Mouse (Mus musculus): ENCODE measurements around the gene D930007J09Rik.

Gene D930007J09Rik

DNA sequence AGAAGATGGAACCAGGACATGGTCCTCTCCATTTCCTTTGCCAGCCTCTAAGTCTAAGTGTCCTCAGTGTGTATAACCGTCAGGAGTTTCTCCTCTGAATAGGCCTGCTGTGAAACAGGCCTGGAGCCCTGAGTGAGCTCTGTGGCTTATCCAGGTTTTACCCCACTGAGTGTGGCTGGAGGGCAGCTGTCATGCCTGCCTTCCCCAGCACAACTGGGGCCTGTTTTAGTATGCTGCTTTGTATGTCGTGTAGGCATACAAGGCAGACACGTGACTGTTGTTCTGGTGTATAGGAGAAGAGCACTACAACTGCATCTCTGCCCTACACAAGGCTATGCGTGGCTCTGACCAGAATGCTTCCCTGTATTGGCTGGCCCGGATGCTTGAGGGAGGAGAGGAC lies 17.3 kb upstream of the D930007J09Rik start:
- DNase-seq (ENCODE audit: low spot score), result no peak

DNA sequence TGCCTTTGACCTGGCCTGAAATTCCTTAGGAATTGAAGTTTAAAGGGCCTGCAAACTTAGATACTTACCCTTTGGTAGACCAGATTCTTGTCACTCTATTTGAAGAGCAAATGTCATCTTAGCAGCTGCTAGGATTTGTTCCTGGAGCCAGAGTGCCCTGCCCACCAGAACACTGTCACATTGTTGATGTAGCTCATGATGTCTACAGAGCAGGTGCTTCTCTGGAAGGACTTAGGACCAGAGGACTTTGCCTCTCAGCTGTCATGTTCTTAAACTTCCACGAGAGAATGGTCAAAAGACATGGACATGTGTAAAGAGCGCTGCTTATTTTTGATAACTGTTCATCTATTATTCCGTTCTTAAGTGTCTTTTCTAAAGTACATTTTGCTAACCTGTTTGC lies 16.6 kb upstream of the D930007J09Rik start:
- DNase-seq (ENCODE audit: low spot score), result no peak

DNA sequence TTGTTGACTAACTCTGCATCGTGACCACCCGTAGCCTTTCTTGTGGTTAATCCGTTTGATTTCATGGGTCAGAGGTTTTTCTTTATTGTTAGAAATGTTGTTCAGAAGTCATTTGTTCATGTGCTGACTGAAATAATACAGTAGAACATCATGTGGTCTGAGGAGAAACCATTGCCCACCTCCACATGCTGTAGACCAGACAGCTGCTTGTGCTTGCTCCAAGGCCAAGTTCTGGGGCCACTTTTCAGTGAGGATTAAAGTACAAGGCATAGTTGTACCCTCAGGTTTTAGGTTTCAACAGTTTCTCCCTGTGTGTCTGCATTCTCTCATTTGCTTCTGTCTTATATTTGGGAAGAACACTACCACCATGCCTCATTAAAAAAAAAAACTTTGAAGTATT lies 5.0 kb upstream of the D930007J09Rik start:
- no peak for DNase-seq (ENCODE audit: low spot score)

DNA sequence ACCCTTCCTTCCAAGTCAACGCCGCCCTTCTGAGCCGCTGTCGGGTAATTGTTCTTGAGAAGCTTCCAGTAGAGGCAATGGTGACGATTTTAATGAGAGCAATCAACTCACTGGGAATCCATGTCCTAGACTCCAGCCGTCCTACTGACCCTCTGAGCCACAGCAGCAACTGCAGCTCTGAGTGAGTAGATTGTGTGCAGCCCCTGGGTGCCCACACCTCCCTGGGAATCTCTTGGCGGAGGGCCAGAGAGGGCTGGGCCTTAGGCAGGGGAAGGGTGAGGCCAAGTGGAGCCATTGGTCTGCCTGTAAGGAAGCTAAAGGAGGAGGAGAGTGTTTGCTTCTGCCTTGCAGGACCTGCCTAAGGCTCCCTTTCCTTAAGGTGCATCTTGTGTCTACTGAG lies 4.2 kb upstream of the D930007J09Rik start:
- DNase-seq (ENCODE audit: low spot score), result no peak

DNA sequence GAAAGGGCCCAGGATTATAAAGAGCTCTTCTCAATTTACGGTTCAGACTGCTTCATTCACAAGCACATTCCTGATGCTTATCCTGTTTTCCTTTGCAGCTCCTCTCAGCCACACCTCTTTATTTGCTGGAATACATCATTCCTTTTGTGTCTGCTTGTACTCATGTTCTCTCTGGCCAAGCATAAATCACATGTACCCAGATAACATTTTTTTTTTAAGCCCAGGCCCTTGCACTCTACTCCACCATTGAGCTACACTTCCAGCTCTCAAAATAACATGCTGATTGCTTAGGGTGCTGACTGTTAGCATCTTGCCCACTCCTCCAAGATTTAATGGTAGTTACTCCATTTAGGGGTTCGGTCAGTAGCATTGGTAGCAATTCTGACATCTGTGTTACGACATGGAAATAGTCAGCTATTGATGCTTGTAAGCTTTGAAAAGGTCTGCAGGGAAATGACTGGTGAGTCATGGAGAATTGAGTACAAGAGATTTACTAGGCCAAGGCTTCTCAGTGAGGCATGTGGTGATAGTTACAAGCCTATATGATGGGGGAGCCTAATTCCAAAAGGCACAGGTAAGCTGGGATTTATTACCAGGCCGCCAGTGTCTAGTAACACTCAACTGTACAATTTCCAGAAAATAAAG lies 1.2 kb upstream of the D930007J09Rik start:
- no peak for DNase-seq (ENCODE audit: low spot score)

DNA sequence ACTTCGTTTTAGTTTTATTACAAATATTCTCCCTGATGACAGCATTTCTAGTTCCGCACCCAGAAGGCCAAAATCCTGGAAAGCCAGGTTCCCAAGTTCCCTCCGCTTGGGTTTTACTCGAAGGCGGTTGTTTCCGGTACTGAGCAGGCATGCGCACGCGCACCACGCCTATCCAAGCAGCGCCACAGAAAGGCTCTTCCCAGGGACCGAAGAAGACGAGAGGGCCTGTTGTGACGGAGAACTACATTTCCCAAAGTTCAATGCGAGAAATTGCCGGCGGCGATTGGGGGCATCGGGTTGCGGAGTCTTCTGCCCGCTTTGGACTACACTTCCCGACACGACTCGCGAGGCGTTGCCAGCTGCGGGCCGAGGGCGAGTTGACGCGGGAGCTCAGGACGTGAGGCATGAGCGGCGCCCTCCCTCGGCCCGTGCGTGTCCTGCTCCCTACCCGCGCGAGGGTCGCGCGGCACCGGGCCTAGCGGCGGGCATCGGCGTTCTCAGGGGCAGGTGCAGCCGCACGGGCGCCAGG lies 892 bp downstream of the D930007J09Rik start, which contains the start of gene Wrnip1:
Gene Wrnip1 (plus strand): TSS at position 346 of the 529 bp plus-strand sequence.
- DNase-seq (ENCODE audit: low spot score), result peak; percentile 99

DNA sequence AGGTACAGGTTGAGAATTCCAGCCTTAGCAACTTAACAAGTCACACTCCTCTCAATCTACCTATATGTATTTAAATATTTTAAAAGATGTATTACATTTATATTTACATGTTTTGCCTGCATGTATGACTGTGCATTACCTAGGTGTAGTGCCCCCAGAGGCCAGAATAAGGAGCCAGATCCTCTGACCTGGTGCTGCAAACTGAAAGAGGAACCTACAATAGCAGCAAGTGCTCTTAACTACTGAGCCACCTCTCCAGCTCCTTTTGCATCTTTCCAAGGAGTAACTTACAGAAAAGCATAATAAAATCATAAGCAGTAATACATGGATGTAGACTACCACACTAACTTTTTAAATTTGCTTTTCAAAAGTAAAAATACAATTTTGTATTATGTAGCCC lies 1.8 kb downstream of the D930007J09Rik start:
- peak; percentile 17 for DNase-seq (ENCODE audit: low spot score)

DNA sequence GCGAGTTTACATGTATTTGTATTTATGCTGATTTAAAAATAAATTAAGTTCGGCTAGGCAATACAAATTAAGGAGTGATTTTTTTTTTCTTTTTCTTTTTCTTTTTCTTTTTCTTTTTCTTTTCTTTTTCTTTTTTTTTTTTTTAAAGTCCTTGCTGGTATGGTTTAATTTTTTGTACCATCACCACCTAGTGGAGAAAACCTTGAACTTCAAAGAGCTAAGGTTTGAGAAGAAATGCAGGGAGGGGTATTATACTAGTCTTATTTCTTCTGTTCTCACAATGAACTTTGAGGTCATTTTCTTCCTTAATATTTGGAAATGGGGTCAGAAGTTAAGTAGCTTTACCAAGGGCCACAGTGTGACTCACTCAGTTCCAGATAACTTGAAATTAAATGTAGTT lies 3.5 kb downstream of the D930007J09Rik start:
- peak; percentile 69 for DNase-seq (ENCODE audit: low spot score)

DNA sequence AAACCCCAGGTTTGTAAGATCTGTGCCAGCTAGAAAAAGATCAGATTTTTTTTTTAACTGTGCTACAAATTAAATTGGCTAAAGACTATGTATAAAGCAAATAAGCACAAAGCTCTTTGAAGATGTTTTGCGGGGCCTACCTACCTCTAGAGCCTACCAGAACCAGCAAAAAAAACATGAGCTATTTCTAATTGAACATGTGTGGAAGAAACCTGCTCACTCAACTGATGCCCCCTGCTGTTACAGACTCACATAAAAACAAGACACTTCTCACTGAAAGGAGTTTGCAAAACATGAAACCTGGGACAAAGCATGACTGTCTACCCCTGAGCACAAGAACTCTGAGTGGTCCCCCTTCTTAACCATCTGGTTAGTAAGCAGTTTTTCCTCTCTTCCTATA lies 5.6 kb downstream of the D930007J09Rik start:
- DNase-seq (ENCODE audit: low spot score), result peak; percentile 56

DNA sequence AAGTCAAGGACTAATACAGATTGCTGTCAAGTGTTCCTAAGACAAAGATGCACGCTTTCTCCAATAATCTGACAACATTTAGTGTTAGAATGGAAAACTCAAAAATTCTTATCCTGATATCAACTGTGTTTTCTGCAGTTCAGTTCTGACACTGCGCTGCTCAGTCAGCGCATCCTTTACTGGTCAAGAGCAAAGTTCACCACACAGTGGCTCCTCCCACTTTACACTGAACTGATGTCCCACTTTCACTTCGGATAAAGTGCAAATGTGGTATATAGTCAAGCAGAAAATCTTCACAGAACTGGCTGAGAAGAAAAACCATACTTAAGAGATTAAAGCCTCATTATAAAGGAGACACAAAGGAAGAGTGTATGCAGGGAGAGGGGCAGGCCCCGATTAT lies 7.5 kb downstream of the D930007J09Rik start:
- no peak for DNase-seq (ENCODE audit: low spot score)

DNA sequence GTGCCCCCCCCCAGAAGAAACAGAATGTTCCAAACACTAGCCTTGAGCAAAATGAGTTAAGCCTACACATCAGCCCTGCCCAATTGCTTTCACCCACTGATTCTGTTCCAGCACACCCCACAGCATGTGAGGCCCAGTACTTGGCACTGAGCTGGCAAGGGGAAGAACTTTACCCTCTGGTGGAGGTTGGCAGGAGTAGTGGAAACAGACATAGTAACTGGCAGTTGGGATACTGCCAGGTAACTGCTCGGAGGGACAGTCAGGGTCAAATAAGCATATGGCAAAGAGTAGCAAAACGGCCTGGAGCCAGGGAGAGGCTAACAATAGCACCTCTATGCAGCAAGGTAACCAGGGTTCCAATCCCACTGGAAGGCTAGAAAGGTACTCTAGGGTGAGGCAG lies 8.0 kb downstream of the D930007J09Rik start:
- DNase-seq (ENCODE audit: low spot score), result peak; percentile 93

DNA sequence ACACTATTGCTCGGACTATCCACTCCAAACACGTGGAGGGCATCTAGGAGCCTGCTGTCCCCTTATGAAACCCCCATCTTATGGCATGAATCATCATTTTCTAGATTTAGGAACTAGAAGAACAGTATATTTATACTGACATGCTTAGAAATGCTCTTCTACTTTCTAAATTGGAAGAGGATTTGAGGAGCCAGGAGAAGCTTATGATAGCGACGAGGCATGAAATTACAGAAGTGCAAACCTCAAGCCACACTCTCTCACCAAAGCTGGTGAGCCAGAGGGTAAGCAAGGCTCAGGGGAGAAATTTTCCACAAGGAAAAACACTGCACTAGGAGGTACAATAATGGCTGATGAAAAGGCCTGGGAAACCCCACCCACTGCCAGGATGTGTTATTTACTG lies 12.9 kb downstream of the D930007J09Rik start:
- DNase-seq (ENCODE audit: low spot score), result no peak

DNA sequence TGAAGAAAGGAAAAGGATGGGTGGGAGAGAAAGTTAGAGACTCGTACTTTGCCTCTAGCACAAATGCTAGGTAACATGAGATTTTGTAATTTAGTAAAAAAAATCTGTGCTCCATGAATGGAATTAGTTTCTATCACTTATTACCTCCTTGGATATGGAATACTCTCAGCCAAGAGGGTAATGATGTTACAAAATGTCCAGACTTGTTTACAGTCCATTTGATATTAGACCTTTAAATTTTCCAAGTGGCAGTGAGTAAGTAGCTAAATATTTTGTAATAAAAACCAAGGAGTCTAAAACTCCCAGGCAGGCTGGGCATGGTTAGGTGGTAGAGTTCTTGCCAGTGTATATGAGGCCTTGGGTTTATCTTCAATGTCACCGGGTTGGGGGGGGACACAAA lies 15.1 kb downstream of the D930007J09Rik start:
- DNase-seq (ENCODE audit: low spot score), result peak; percentile 60

DNA sequence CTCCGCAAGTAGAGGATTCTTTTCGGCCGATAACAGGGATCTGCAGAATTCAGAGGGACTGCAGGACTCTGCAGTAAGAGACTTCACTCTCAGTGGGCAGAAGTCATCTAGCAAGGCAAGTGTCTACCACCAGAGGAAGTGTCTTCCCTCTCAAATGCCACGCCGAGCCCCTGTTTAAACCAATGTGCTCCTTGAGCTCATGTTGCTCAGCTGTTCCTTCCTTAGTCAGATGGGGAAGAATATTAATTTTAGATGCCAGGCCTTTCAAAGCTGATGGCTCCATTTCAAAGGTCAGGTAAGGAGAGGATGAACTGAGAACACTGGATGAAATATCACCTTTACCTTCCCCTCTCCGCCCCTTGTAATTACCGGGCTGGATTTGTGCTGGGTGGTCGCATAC lies 18.8 kb downstream of the D930007J09Rik start, which contains the start of gene Mylk4:
Gene Mylk4 (minus strand): TSS at position 139 of the 400 bp plus-strand sequence.
- DNase-seq (ENCODE audit: low spot score), result no peak

DNA sequence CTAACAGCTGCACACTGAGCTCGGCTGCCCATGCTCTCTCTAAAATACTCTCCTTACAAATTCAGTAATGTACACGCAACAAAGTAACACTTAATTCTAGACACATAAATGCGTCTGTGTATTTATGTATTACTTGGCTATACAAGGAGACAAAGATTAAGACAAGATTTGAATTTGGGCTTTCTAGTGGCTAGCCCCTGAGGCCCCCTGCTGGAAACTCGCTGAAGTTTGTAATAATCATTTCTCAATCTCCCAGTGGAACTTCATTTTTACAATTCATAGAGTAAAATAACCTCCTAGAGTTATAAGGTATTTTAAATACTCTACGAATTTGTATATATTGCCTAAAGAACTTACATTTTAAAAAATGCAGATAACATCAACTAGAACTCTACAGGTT lies 19.6 kb downstream of the D930007J09Rik start:
- no peak for DNase-seq (ENCODE audit: low spot score)

DNA sequence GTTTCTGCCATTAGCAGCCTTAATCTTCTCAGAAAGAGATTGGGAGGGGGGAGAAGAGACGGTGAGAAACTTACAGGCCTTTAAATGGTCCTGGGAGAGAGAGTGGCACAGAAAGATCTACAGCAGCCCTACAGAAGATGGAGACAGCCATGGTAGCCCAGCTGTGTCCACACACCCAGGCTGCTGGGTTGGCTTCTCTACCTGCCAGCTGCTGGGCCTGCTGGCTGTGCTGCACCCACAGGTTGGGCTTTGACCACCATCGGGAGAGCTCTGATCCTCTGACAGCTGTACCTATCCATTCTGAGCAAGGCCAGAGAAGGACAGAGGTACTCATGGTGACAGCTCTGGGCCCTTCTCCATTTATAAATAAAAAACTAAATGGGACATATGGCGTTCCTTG lies 23.8 kb downstream of the D930007J09Rik start:
- DNase-seq (ENCODE audit: low spot score), result no peak

DNA sequence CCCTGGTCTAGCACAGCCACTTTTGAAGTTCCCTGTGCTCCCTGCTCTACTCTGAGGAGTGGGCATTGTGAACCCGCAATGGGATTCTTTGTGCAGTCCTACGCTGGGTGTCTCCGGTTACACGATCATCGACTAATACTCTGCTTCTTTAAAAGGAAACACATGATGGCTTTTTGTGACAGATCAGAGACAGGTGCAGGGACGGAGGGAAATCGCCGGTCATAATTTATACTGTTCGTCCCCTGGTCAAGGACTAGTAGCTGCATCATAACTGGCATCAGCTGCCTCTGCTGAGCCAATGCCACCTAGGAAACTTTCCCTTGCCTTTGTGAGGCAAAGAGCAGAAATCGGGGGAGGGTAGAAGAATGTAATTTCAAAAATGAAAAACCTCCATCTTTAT lies 26.3 kb downstream of the D930007J09Rik start:
- DNase-seq (ENCODE audit: low spot score), result no peak

DNA sequence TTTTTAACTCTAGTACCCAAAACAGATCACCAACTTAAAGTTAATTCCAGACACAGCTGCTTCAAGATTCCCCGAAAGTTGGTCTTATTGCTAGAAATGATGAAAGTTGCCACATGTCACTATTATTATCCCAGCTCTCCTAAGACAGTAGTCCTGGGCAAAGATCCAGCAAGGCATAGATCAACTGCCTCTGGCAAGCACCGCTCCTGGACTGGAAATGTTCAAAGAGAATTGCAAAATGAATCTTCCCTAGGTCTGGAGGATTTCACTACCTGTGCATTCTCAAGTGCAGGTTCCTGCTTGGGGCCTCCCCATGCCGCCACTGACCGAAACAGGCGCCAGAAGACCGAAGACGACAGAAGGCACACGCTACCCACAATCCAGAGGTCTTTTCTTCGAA lies 26.8 kb downstream of the D930007J09Rik start:
- DNase-seq (ENCODE audit: low spot score), result peak; percentile 83

DNA sequence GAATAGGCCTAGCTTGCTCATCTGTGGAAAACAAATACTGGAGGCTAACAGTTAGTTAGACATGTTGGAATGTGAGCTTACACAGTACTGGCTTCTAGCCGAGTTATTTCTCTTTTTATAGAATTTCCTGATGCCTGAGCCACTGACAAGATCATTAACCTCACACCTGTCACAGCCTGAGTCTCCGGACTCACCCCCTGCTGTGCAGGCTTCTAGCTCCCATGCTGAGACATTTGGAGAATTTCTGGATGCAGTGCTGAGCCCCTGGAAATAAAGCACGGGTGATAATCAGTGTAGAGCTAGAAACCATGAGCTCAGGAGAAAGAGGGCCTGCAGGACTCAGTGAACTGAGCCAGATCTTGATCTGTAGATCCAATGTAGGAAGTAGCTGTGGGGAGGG lies 32.7 kb downstream of the D930007J09Rik start:
- no peak for DNase-seq (ENCODE audit: low spot score)

DNA sequence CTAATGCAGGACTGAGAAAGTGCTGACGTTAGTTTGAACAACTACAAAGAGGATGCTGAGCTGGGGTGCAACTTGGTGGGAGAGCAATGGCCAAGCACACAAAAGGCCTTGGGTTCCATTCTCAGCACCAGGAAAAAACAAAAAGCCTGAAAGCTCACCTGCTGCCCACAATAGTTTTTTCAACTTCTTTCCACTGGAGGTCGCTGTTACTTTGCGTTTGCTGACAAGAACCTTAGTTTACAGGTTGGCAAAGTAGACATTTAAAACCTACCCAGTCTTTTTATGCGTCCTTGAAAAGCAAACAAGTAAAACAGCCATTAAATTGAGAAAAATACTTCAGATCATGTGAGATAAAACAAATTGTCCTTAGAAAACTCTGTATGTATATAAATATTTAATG lies 34.5 kb downstream of the D930007J09Rik start:
- peak; percentile 81 for DNase-seq (ENCODE audit: low spot score)

DNA sequence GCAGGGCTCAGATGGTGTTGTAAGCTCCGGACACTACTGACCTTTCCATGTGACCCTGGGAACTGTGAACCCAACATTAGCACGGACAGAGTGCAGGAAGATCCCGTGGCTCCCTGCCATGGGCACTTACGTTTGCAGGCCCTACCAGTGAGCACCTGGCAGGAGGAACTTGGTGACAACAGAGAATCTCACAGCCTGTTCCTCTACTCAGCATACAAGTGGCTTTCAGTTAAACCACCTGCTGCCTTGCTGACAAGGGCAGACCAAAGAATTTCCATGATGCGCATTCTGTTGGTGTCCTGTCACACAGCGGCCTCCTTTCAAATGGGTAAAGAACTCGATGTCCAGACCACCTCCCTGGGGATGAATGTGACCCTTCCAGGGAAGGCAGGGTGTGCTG lies 38.2 kb downstream of the D930007J09Rik start:
- no peak for DNase-seq (ENCODE audit: low spot score)

DNA sequence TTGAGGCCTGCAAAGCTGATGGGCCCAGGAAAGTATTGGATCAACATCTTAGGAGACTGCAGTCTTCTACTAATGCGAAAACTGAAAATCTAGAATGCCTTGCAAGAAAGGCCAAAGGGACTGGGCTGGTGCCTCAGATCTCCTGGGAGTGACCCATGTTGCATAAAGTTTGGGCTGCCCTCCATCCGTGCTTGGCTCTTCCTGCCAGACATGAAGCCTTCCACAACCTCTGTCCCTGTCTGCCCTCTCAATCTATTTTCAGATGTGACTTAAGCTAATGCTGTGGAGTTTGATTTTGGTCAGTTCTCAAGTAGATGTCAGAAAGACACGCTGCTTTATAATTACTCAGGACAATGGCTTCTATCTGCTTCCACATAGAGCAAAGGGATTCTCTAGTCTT lies 39.5 kb downstream of the D930007J09Rik start:
- peak; percentile 95 for DNase-seq (ENCODE audit: low spot score)

DNA sequence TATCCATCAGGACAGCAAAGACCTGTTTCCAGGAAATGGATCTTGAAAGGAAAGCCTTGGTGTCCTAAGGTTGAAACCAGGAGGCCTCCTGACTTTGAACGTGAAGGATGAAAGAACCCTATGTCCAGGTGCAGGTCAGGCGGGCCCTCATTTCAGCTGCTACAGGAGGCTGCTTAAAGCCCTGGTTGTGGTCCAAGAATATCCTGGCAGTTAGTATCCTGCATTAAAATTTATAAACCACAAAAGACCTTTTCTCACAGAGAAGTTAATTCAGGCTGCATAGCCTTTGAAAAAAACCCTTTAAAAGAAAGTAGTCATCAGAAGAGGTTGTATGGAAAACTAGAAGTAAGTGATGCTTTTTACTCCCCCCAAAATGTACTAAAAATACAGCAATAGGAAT lies 41.9 kb downstream of the D930007J09Rik start:
- no peak for DNase-seq (ENCODE audit: low spot score)

DNA sequence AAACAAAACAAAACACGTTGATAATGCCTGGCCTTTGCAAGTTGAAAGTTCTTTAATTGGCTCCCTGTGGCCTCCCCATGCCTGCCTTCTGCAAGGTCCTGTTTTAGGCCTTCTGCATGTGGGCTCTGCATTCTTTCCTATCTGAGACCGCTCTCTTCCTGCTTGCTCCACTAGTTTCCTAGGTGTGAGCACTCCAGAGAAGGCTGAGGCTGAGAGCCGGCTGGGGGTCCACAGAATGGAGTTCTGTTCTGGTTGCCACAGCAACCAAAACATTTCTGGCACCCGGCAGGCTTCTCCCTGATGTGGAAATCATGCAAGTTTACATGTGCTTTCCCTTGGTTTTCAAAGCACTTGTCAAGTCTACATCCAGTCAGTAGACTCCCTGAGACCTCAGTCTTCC lies 43.6 kb downstream of the D930007J09Rik start:
- no peak for DNase-seq (ENCODE audit: low spot score)

Data from adipocyte (in vitro differentiated cells).